Mouse (Mus musculus) midbrain, embryonic 13.5 days (tissue): ENCODE data around the gene Acox3. TPM values are rescaled to one million over a fixed set of nuclear protein-coding genes. Genes with fewer than 3 reads are reported as not detected.
"Not testable (repeated sequence)": the region's sequence is repeated elsewhere in the genome, so short reads cannot be mapped to it uniquely, and the experiment has no call there.

Experiments
- ATAC-seq: fragments of 200-750 bp; cut with Nextera tagmentation; 2 replicates; pipeline ENCODE4 v1.8.0; 2017; ENCODE audit warnings: mild to moderate bottlenecking, moderate TSS enrichment, moderate library complexity
- H3K27ac ChIP-seq: fragments of 300-500 bp; sonication (generic); 2 replicates; pipeline ENCODE4 v1.5.1; 2015; ENCODE audit warnings: inconsistent platforms, mild to moderate bottlenecking, moderate library complexity
- H3K27me3 ChIP-seq: fragments of 300-500 bp; sonication (generic); 2 replicates; pipeline ENCODE4 v1.6.1; 2015; ENCODE audit warnings: mild to moderate bottlenecking, inconsistent platforms
- H3K36me3 ChIP-seq: fragments of 300-500 bp; sonication (generic); 2 replicates; pipeline ENCODE4 v1.6.1; 2015; ENCODE audit warnings: mild to moderate bottlenecking, inconsistent platforms
- H3K4me1 ChIP-seq: fragments of 300-500 bp; sonication (generic); replicated peaks from 2 replicates; pipeline ENCODE4 v1.6.1; 2015; ENCODE audit warnings: inconsistent platforms
- H3K4me2 ChIP-seq: fragments of 300-500 bp; sonication (generic); replicated peaks from 2 replicates; pipeline ENCODE4 v1.6.1; 2015; ENCODE audit warnings: moderate library complexity, mild to moderate bottlenecking, inconsistent platforms
- H3K4me3 ChIP-seq: fragments of 300-500 bp; sonication (generic); replicated peaks from 2 replicates; pipeline ENCODE4 v1.5.1; 2015; ENCODE audit warnings: mild to moderate bottlenecking, inconsistent platforms
- H3K9ac ChIP-seq: fragments of 300-500 bp; sonication (generic); replicated peaks from 2 replicates; pipeline ENCODE4 v1.6.1; 2015; ENCODE audit warnings: mild to moderate bottlenecking, inconsistent platforms
- H3K9me3 ChIP-seq: fragments of 300-500 bp; sonication (generic); 2 replicates; pipeline ENCODE4 v1.6.1; 2016; ENCODE audit warnings: mild to moderate bottlenecking, inconsistent platforms
- WGBS: fragments of 180-500 bp; shearing (Covaris S2); methylation state at CpG from one replicate; pipeline ENCODE4 v1.1.7; 2015; 5-methylcytosine and 5-hydroxymethylcytosine counted together
- polyA plus RNA-seq: library from polyadenylated mRNA; unstranded; fragments of >200 nt; fragmentation: Nextera tagmentation; extraction: Ambion mirVana; gene quantifications from 2 replicates; pipeline ENCODE4 v1.2.1, GENCODE M21; 2015

Gene Acox3
- polyA plus RNA-seq, 1 experiment from 2014 or later, result 17.0 TPM

GRCm38 (mm10) chr5:35580156-35580922 lies 2.5 kb upstream of the Acox3 start:
- Histone ChIP-seq H3K9ac (no peak overlapping the region), H3K4me2 (no peak overlapping the region), H3K27me3 (peaks cover 26% of the 10 kb centered on the region), H3K4me3 (no peak overlapping the region), H3K4me1 (peaks cover 22% of the 10 kb centered on the region), H3K9me3 (no peaks in the 10 kb centered on the region), H3K36me3 (no peaks in the 10 kb centered on the region), H3K27ac (no peak overlapping the region)
- ATAC-seq, result no peak
- 59% methylated on average over 3 of the region's 3 CpGs for WGBS

- Histone ChIP-seq H3K27me3 (peaks cover 23% of the 10 kb centered on the region), H3K4me2 (peak overlapping the region; percentile 67), H3K9ac (peak overlapping the region; percentile 71), H3K27ac (peak overlapping the region; percentile 58), H3K4me3 (peak overlapping the region; percentile 71), H3K36me3 (peaks cover 8% of the 10 kb centered on the region), H3K4me1 (peaks cover 19% of the 10 kb centered on the region), H3K9me3 (no peaks in the 10 kb centered on the region)
- ATAC-seq, result no peak; the same call in 1 of the 2 replicates
- 5% methylated on average over 17 of the region's 17 CpGs for WGBS
These were observed 462 bp downstream of the Acox3 start for GRCm38 (mm10) chr5:35583221-35583783.

- H3K27ac ChIP-seq, ATAC-seq, H3K9me3 ChIP-seq, H3K4me3 ChIP-seq, H3K9ac ChIP-seq: not testable (repeated sequence)
- 85% methylated on average over 2 of the region's 2 CpGs for WGBS
- peaks cover 16% of the 10 kb centered on the region for H3K27me3 ChIP-seq
- peaks cover 18% of the 10 kb centered on the region for H3K36me3 ChIP-seq
- H3K4me2 ChIP-seq, result peak overlapping the region; percentile 67; the same call in 1 of the 2 replicates
- peaks cover 19% of the 10 kb centered on the region for H3K4me1 ChIP-seq
These were observed 1.4 kb downstream of the Acox3 start for GRCm38 (mm10) chr5:35584259-35584658.

GRCm38 (mm10) chr5:35591497-35591896 lies 8.7 kb downstream of the Acox3 start:
- no peak overlapping the region for H3K4me2 ChIP-seq
- H3K36me3 ChIP-seq, result peaks cover 75% of the 10 kb centered on the region
- H3K4me1 ChIP-seq, result no peaks in the 10 kb centered on the region
- H3K27ac ChIP-seq, result no peak overlapping the region
- peaks cover 4% of the 10 kb centered on the region; the same call in 1 of the 2 replicates for H3K9me3 ChIP-seq
- 91% methylated on average over 3 of the region's 4 CpGs for WGBS
- H3K27me3 ChIP-seq, result no peaks in the 10 kb centered on the region
- H3K4me3 ChIP-seq, result no peak overlapping the region
- no peak for ATAC-seq
- no peak overlapping the region for H3K9ac ChIP-seq

- no peak for ATAC-seq
- Histone ChIP-seq H3K27me3 (no peaks in the 10 kb centered on the region), H3K9me3 (peaks cover 4% of the 10 kb centered on the region; the same call in 1 of the 2 replicates), H3K4me3 (no peak overlapping the region), H3K27ac (no peak overlapping the region), H3K36me3 (peaks cover 77% of the 10 kb centered on the region), H3K9ac (no peak overlapping the region), H3K4me2 (no peak overlapping the region), H3K4me1 (no peaks in the 10 kb centered on the region)
- 83% methylated on average over 21 of the region's 21 CpGs for WGBS
These were observed 9.4 kb downstream of the Acox3 start for GRCm38 (mm10) chr5:35592081-35592736.

- Histone ChIP-seq H3K36me3 (peaks cover 79% of the 10 kb centered on the region), H3K27me3 (no peaks in the 10 kb centered on the region)
- WGBS, result 80% methylated on average over 4 of the region's 4 CpGs
These were observed 10.0 kb downstream of the Acox3 start for GRCm38 (mm10) chr5:35592824-35593223.

GRCm38 (mm10) chr5:35593272-35593671 lies 10.4 kb downstream of the Acox3 start:
- H3K9me3 ChIP-seq, result peaks cover 4% of the 10 kb centered on the region; the same call in 1 of the 2 replicates
- peaks cover 79% of the 10 kb centered on the region for H3K36me3 ChIP-seq
- no peak overlapping the region for H3K4me3 ChIP-seq
- WGBS, result 91% methylated on average over 6 of the region's 6 CpGs
- no peak for ATAC-seq
- no peaks in the 10 kb centered on the region for H3K4me1 ChIP-seq
- H3K9ac ChIP-seq, result no peak overlapping the region
- no peak overlapping the region for H3K27ac ChIP-seq
- no peak overlapping the region for H3K4me2 ChIP-seq
- no peaks in the 10 kb centered on the region for H3K27me3 ChIP-seq

More at GRCm38 (mm10) chr5:35592824-35593223, 10.0 kb downstream of the Acox3 start:
- H3K4me2 ChIP-seq, result no peak overlapping the region
- H3K9ac ChIP-seq, result no peak overlapping the region
- H3K4me1 ChIP-seq, result no peaks in the 10 kb centered on the region
- no peak overlapping the region for H3K4me3 ChIP-seq
- peaks cover 4% of the 10 kb centered on the region; the same call in 1 of the 2 replicates for H3K9me3 ChIP-seq
- ATAC-seq, result no peak
- H3K27ac ChIP-seq, result no peak overlapping the region

- no peaks in the 10 kb centered on the region for H3K27me3 ChIP-seq
- no peak overlapping the region for H3K27ac ChIP-seq
- no peak overlapping the region for H3K4me2 ChIP-seq
- H3K9me3 ChIP-seq, result peaks cover 4% of the 10 kb centered on the region; the same call in 1 of the 2 replicates
- no peaks in the 10 kb centered on the region for H3K4me1 ChIP-seq
- H3K4me3 ChIP-seq, result no peak overlapping the region
- no peak overlapping the region for H3K9ac ChIP-seq
- 86% methylated on average over 4 of the region's 4 CpGs for WGBS
- no peak for ATAC-seq
- H3K36me3 ChIP-seq, result peaks cover 79% of the 10 kb centered on the region
These were observed 11.9 kb downstream of the Acox3 start for GRCm38 (mm10) chr5:35594768-35595167.

GRCm38 (mm10) chr5:35595706-35596105 lies 12.9 kb downstream of the Acox3 start:
- no peak overlapping the region for H3K9ac ChIP-seq
- no peaks in the 10 kb centered on the region for H3K27me3 ChIP-seq
- no peak overlapping the region for H3K27ac ChIP-seq
- no peak overlapping the region for H3K4me3 ChIP-seq
- peaks cover 4% of the 10 kb centered on the region; the same call in 1 of the 2 replicates for H3K9me3 ChIP-seq
- no peaks in the 10 kb centered on the region for H3K4me1 ChIP-seq
- WGBS, result 20% methylated on average over 4 of the region's 4 CpGs
- H3K36me3 ChIP-seq, result peaks cover 79% of the 10 kb centered on the region
- peak; percentile 67; the same call in 1 of the 2 replicates for ATAC-seq
- H3K4me2 ChIP-seq, result no peak overlapping the region

GRCm38 (mm10) chr5:35596169-35597160 lies 13.6 kb downstream of the Acox3 start:
- Histone ChIP-seq H3K4me3 (no peak overlapping the region), H3K9ac (no peak overlapping the region), H3K9me3 (no peaks in the 10 kb centered on the region; the same call in 1 of the 2 replicates), H3K27me3 (no peaks in the 10 kb centered on the region), H3K27ac (no peak overlapping the region), H3K4me1 (no peaks in the 10 kb centered on the region), H3K4me2 (no peak overlapping the region), H3K36me3 (peaks cover 77% of the 10 kb centered on the region)
- WGBS, result 85% methylated on average over 18 of the region's 18 CpGs
- ATAC-seq, result no peak

- no peaks in the 10 kb centered on the region for H3K4me1 ChIP-seq
- H3K27ac ChIP-seq, result no peak overlapping the region
- 77% methylated on average over 11 of the region's 11 CpGs for WGBS
- no peaks in the 10 kb centered on the region for H3K27me3 ChIP-seq
- no peak overlapping the region for H3K9ac ChIP-seq
- H3K9me3 ChIP-seq, result no peaks in the 10 kb centered on the region; the same call in 1 of the 2 replicates
- H3K4me2 ChIP-seq, result no peak overlapping the region
- H3K4me3 ChIP-seq, result no peak overlapping the region
- peaks cover 74% of the 10 kb centered on the region for H3K36me3 ChIP-seq
- no peak for ATAC-seq
These were observed 17.4 kb downstream of the Acox3 start for GRCm38 (mm10) chr5:35600233-35600632.
